Mouse (Mus musculus) right cerebral cortex, adult 2 months (tissue): ENCODE measurements at regions not wholly inside any gene's neighbourhood (a gene's known extent, or its start where the extent isn't known, plus 50 kb on each side); places are given as distances from the start of the nearest gene placed in this dataset.

Source experiments
- DNase-seq, 2 experiments: peaks; one replicate each; pipeline ENCODE4 v3.0.0; 2021 to 2022; ENCODE audit warnings: low spot score in 2 of 2

- no peak for DNase-seq
These were observed 806.5 kb upstream of the Edil3 start for GRCm38 (mm10) chr13:88014741-88015140.

DNA sequence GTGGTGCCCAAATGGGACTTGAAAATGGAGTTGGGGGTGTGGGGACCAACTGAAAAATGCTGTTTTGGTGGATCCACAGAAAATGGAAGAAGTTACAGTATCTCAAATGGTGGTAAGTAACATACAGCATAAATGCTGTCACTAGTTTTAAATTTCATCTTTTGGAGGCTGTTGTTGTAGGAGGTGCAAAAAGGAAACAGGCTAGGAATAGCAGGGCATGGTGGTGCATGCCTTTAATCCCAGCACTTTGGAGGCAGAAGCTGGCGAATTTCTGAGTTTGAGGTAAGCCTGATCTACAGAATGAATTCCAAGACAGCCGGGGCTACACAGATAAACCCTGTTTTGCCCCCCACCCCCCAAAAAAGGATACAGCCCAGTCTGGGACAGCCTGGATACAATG is 794.8 kb upstream of the Edil3 start:
- DNase-seq, result peak in 1 of 2 experiments; percentile 2
